13 mouse cellular contexts compared by ENCODE assay signal in the genomic region with DNA sequence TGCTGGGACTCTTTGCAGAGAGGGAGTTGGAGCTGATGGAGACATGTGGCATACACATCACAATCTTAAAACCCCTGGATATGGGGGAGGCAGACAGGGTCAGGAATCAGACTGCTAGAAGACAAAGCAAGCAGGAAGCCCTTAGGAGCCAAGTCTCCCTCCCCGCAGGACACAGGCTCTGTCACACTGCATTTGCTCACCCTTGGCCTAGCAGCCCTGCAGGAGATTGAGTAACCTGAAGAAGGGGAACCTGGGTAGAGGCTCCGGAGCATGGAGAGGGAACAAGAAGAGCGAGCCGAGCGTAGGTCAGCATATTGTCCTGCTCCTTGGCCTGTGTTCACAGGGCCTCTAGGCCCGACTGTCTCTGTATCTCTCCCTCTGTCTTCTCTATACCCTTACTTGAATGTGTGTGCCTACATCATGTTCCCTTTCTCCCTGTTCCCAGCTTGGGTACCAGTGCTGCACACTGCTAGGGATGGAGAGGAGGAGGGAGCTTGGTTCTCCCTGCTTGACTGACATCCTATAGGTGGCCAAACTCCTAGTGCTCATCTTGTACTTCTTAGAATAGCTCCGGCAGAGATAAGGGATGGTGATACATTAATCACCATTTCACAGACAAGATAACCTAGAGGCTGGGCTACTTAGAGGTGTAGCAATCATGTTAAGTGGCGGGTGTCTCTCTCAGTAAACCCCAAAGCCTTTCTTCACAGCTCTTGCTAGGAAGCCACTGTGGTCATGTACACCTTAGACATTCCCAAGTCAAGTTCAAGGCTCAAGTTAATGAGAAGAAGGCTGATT. TPM values are rescaled to one million over a fixed set of nuclear protein-coding genes. Genes with fewer than 3 reads are reported as not detected.
A peak's percentile ranks its signal among the peaks of the same experiment; 100 is the strongest.
DNase-seq lines count a peak whose midpoint lies in the region; ATAC-seq and TF ChIP-seq lines count a peak whose summit lies in the region.
"Had no signal": no experiment of that assay in that cellular context is flagged by ENCODE, and none has a peak within 500 bp of the region (broad histone marks: within the 10 kb centered on the region; RNA-seq: fewer than 3 reads in every experiment).

No protein-coding gene starts in this region.

- no peak overlapping the region for H3K9ac ChIP-seq in forebrain, postnatal 0 days
- H3K9ac ChIP-seq in heart, embryonic 16.5 days (ENCODE audit: low read length) = no peak overlapping the region
- H3K9ac ChIP-seq in liver, embryonic 13.5 days = no peak overlapping the region
- H3K9ac ChIP-seq: midbrain, embryonic 13.5 days; stomach, embryonic 15.5 days had no signal

- no peak for DNase-seq in forebrain, embryonic 10.5 days (ENCODE audit: extremely low spot score, low spot score)
- DNase-seq in forebrain, postnatal 0 days = no peak
- peak; percentile 69 for DNase-seq in adipocyte (ENCODE audit: low spot score)
- DNase-seq in liver, embryonic 13.5 days = no peak
- no peak for DNase-seq in layer of hippocampus, adult 9-10 months (ENCODE audit: low spot score)
- no peak for DNase-seq in adrenal gland, adult 8-10 months

- peak overlapping the region; percentile 6; the same call in 1 of the 2 replicates for H3K4me3 ChIP-seq in forebrain, embryonic 10.5 days
- H3K4me3 ChIP-seq in forebrain, postnatal 0 days (ENCODE audit: low read depth, low read length) = no peak overlapping the region
- H3K4me3 ChIP-seq in heart, embryonic 16.5 days (ENCODE audit: low read length) = peak overlapping the region; percentile 5; the same call in 1 of the 2 replicates
- H3K4me3 ChIP-seq in liver, embryonic 13.5 days (replicated peaks) = no peak overlapping the region
- H3K4me3 ChIP-seq: midbrain, embryonic 13.5 days; stomach, embryonic 15.5 days had no signal

- TF ChIP-seq CTCF in forebrain, postnatal 0 days (IDR thresholded peaks at IDR 0.05; ENCODE audit: low read depth) = no peak

- H3K27ac ChIP-seq in forebrain, embryonic 10.5 days = no peak overlapping the region
- no peak overlapping the region for H3K27ac ChIP-seq in forebrain, postnatal 0 days (ENCODE audit: low read depth, low read length)
- peak overlapping the region; percentile 61; the same call in 1 of the 2 replicates for H3K27ac ChIP-seq in heart, embryonic 16.5 days (ENCODE audit: low read length)
- H3K27ac ChIP-seq in liver, embryonic 13.5 days = no peak overlapping the region
- H3K27ac ChIP-seq: midbrain, embryonic 13.5 days; stomach, embryonic 15.5 days had no signal

- no peaks in the 10 kb centered on the region for H3K9me3 ChIP-seq in forebrain, embryonic 10.5 days
- no peaks in the 10 kb centered on the region for H3K9me3 ChIP-seq in forebrain, postnatal 0 days (ENCODE audit: low read length)
- H3K9me3 ChIP-seq in heart, embryonic 16.5 days (replicated peaks; ENCODE audit: control insufficient read depth, low read length) = no peaks in the 10 kb centered on the region
- no peaks in the 10 kb centered on the region for H3K9me3 ChIP-seq in liver, embryonic 13.5 days (replicated peaks)
- H3K9me3 ChIP-seq: midbrain, embryonic 13.5 days; stomach, embryonic 15.5 days had no signal

- H3K27me3 ChIP-seq in forebrain, embryonic 10.5 days (ENCODE audit: poor library complexity, severe bottlenecking) = peaks cover 14% of the 10 kb centered on the region; the same call in 1 of the 2 replicates
- no peaks in the 10 kb centered on the region for H3K27me3 ChIP-seq in forebrain, postnatal 0 days (ENCODE audit: insufficient read depth, low read length)
- H3K27me3 ChIP-seq in heart, embryonic 16.5 days (ENCODE audit: control insufficient read depth, insufficient read depth, low read length) = no peaks in the 10 kb centered on the region
- 0 out of 2 replicates have a peak, but pooled peaks cover 5% of the 10 kb centered on the region for H3K27me3 ChIP-seq in liver, embryonic 13.5 days
- H3K27me3 ChIP-seq: midbrain, embryonic 13.5 days; Patski; stomach, embryonic 15.5 days had no signal

- peaks cover 57% of the 10 kb centered on the region for H3K4me1 ChIP-seq in forebrain, embryonic 10.5 days
- 0 out of 2 replicates have a peak, but pooled peaks cover 10% of the 10 kb centered on the region for H3K4me1 ChIP-seq in forebrain, postnatal 0 days (ENCODE audit: insufficient read depth)
- peaks cover 38% of the 10 kb centered on the region for H3K4me1 ChIP-seq in heart, embryonic 16.5 days (ENCODE audit: control insufficient read depth, insufficient read depth, low read length)
- peaks cover 60% of the 10 kb centered on the region for H3K4me1 ChIP-seq in liver, embryonic 13.5 days (replicated peaks)

- H3K36me3 ChIP-seq in forebrain, embryonic 10.5 days (replicated peaks) = no peaks in the 10 kb centered on the region
- no peaks in the 10 kb centered on the region for H3K36me3 ChIP-seq in forebrain, postnatal 0 days (ENCODE audit: insufficient read depth)
- H3K36me3 ChIP-seq in heart, embryonic 16.5 days (ENCODE audit: control insufficient read depth, insufficient read depth) = no peaks in the 10 kb centered on the region
- H3K36me3 ChIP-seq in liver, embryonic 13.5 days = no peaks in the 10 kb centered on the region
- H3K36me3 ChIP-seq: midbrain, embryonic 13.5 days; stomach, embryonic 15.5 days had no signal

- H3K4me2 ChIP-seq in forebrain, postnatal 0 days (ENCODE audit: low read depth) = no peak overlapping the region
- H3K4me2 ChIP-seq in heart, embryonic 16.5 days (ENCODE audit: low read depth, low read length) = peak overlapping the region; percentile 26
- H3K4me2 ChIP-seq in liver, embryonic 13.5 days = no peak overlapping the region
- H3K4me2 ChIP-seq: midbrain, embryonic 13.5 days; stomach, embryonic 15.5 days had no signal

- 80% methylated on average over 8 of the region's 8 CpGs for WGBS in forebrain, embryonic 10.5 days
- WGBS in forebrain, postnatal 0 days = 79% methylated on average over 8 of the region's 8 CpGs
- WGBS in heart, embryonic 16.5 days = 62% methylated on average over 8 of the region's 8 CpGs
- WGBS in liver, embryonic 13.5 days (ENCODE audit: insufficient replicate concordance) = 58% methylated on average over 8 of the region's 8 CpGs

- no peak for ATAC-seq in forebrain, postnatal 0 days
- ATAC-seq in heart, embryonic 16.5 days (replicated peaks; ENCODE audit: extremely low read depth, insufficient read depth, low FRiP score) = no peak
- ATAC-seq in liver, embryonic 13.5 days (ENCODE audit: low read depth) = peak; percentile 37
- no peak for ATAC-seq in erythroblast, adult 5-6 weeks (replicated peaks; ENCODE audit: low FRiP score, poor library complexity, severe bottlenecking)
- ATAC-seq: midbrain, embryonic 13.5 days; Patski had no signal

RNA-seq across cellular contexts. Expression of a gene that starts 12.5 kb away (rescaled TPM):
- 79.3 and 92.6 TPM in 2 replicates for polyA plus RNA-seq in forebrain, embryonic 10.5 days (2016; fragmentation: Nextera tagmentation; extraction: Ambion mirVana)
- total RNA-seq in forebrain, postnatal 0 days (2014; rRNA removed) = 78.8 and 82.2 TPM in 2 replicates
- 37.1 and 66.7 TPM in 2 replicates for polyA plus RNA-seq in forebrain, postnatal 0 days (2015; fragmentation: Nextera tagmentation; extraction: Ambion mirVana)
- 76.7 and 85.5 TPM in 2 replicates for polyA plus RNA-seq in heart, embryonic 16.5 days (2015; fragmentation: Nextera tagmentation; extraction: Ambion mirVana)
- 16.4 and 17.9 TPM in 2 replicates for polyA plus RNA-seq in liver, embryonic 13.5 days (2015; fragmentation: Nextera tagmentation; extraction: Ambion mirVana)
- total RNA-seq in adrenal gland, adult 8-10 months (2022) = 10 to 100 TPM; 22.0 to 48.2 (median 31.5) TPM
- total RNA-seq in erythroblast, adult 5-6 weeks (2015; ENCODE audit: low replicate concordance) = 15.2 and 20.5 TPM in 2 replicates
- 16.7 and 18.1 TPM in 2 replicates for total RNA-seq in erythroblast, adult 5-6 weeks (2017; ENCODE audit: low replicate concordance)

RNA-seq across cellular contexts. Expression of a gene that starts 34.7 kb away (rescaled TPM):
- not detected in 2 replicates for polyA plus RNA-seq in forebrain, embryonic 10.5 days (2016; fragmentation: Nextera tagmentation; extraction: Ambion mirVana)
- total RNA-seq in forebrain, postnatal 0 days (2014; rRNA removed) = not detected in 2 replicates
- not detected in 2 replicates for polyA plus RNA-seq in forebrain, postnatal 0 days (2015; fragmentation: Nextera tagmentation; extraction: Ambion mirVana)
- polyA plus RNA-seq in heart, embryonic 16.5 days (2015; fragmentation: Nextera tagmentation; extraction: Ambion mirVana) = not detected in 2 replicates
- not detected in 2 replicates for polyA plus RNA-seq in liver, embryonic 13.5 days (2015; fragmentation: Nextera tagmentation; extraction: Ambion mirVana)
- total RNA-seq in adrenal gland, adult 8-10 months (2022) = not detected
- not detected in 2 replicates for total RNA-seq in erythroblast, adult 5-6 weeks (2015; ENCODE audit: low replicate concordance)
- not detected in 2 replicates for total RNA-seq in erythroblast, adult 5-6 weeks (2017; ENCODE audit: low replicate concordance)
- total RNA-seq: left cerebral cortex, postnatal 14 days had no signal
- polyA plus RNA-seq: hindbrain, embryonic 11.5 days; midbrain, embryonic 13.5 days; Patski; stomach, embryonic 15.5 days had no signal

RNA-seq across cellular contexts. Expression of a gene that starts 42.6 kb away (rescaled TPM):
- 174 and 188 TPM in 2 replicates for polyA plus RNA-seq in forebrain, embryonic 10.5 days (2016; fragmentation: Nextera tagmentation; extraction: Ambion mirVana)
- 170 and 254 TPM in 2 replicates for total RNA-seq in forebrain, postnatal 0 days (2014; rRNA removed)
- polyA plus RNA-seq in forebrain, postnatal 0 days (2015; fragmentation: Nextera tagmentation; extraction: Ambion mirVana) = 204 and 233 TPM in 2 replicates
- polyA plus RNA-seq in heart, embryonic 16.5 days (2015; fragmentation: Nextera tagmentation; extraction: Ambion mirVana) = 136 and 161 TPM in 2 replicates
- 187 and 206 TPM in 2 replicates for polyA plus RNA-seq in liver, embryonic 13.5 days (2015; fragmentation: Nextera tagmentation; extraction: Ambion mirVana)
- 100 to 1,000 TPM; 139 to 217 (median 172) TPM for total RNA-seq in adrenal gland, adult 8-10 months (2022)
- 80.3 and 91.8 TPM in 2 replicates for total RNA-seq in erythroblast, adult 5-6 weeks (2015; ENCODE audit: low replicate concordance)
- total RNA-seq in erythroblast, adult 5-6 weeks (2017; ENCODE audit: low replicate concordance) = 24.3 and 35.9 TPM in 2 replicates

Comparison
In these comparisons a context has a peak if more than half of its experiments do, and no peak if none do; other contexts are left out.
1. H3K4me3 ChIP-seq: peak in forebrain, embryonic 10.5 days (single experiment) and heart, embryonic 16.5 days (single experiment); none in forebrain, postnatal 0 days (single experiment) and liver, embryonic 13.5 days (single experiment).